Mouse (Mus musculus) natural killer cell, adult 2 months (primary cell): ENCODE measurements at regions not wholly inside any gene's neighbourhood (a gene's known extent, or its start where the extent isn't known, plus 50 kb on each side); places are given as distances from the start of the nearest gene placed in this dataset.

Experiments
- DNase-seq, 2 experiments: peaks; one replicate each; pipeline ENCODE4 v3.0.0; 2022; ENCODE audit warnings: low spot score in 2 of 2

DNA sequence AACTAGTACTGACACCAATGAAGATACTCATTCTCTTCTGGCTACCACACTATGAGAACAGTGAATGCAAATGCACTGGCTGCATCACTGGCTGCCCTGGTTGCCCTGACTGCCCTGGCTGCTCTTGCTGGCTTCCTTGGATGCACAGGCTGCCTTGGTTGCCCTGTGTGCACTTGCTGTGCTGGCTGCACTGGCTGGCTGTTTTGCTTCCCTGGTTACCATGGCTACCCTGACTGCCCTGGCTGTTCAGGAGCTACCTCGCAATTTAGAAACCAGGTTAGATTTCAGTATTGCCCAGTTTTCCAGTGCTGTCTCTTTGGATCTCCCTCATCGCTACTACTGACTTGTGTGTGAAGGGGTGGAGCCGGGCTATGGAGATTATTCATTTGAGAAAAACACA is 175.7 kb downstream of the Fat4 start:
- no peak for DNase-seq

GRCm38 (mm10) chr3:39065457-39065856 is 178.7 kb downstream of the Fat4 start:
- no peak for DNase-seq

- DNase-seq: no peak
These were observed 182.3 kb downstream of the Fat4 start for GRCm38 (mm10) chr3:39069011-39069410.

DNA sequence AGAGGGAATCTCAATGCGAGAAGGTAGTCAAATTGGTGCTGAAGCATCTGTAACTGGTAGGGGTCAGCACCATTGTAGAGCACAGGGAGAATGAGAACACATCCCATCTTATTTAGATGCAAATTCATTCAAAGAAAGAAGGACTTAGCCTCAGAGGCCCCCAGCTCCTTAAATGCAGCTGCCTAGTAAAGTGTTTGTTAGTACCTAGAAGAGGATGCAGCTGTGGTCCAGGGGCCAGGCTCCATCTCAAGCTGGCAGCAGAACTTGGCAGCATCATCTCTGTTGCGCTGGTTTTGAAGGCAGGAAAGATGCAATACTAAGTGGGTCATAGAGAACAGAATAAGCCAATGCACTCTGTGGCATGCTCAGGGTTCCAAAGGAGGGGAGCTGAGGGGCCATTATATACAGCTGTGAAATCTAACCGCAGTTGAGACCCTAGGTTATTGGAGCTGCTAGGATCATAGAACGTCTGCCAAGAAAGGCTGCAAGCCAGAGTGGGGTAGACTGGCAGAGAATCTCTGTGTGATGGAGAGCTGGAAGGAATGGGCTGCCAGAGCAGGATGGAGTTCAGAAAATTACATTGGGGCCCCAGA is 196.0 kb downstream of the Fat4 start:
- DNase-seq: no peak

DNA sequence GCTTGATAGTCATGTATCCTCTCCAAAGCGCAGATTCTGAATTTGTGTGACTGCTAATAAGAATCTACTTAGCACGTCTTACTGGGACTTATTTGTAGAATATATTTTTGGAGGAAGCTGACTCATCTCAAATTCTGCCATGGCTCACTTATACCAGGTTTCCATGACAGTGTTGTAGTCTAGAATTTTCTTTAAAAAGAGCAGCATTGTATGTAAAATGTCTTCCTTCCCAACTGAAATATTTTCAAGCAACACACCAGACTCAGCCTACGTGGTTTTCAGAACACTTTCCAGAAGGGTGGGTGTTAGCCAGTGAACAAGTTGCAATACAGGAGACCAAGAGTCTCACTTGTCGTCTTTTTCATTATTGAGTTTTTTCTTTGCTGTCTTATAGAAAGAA is 202.2 kb downstream of the Fat4 start:
- no peak for DNase-seq

DNA sequence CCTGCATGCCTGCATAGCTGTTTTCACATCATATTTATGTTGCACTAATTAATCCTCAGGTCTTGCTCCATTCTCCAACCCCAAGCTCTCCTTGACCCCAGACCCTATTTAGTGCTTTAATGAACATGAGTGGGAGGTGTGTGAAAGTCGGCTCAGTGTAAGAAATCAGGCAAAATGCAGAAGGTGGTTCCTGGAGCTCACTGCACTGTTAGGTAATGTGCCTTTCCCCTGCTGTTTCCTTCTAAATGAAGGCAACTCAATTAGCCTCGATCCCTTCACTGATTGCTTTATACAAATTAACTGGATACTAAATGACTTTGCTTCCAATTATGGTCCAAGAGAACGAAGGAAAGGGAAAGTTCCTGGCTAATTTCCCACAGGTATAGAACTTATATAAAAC is 215.6 kb downstream of the Fat4 start:
- no peak for DNase-seq

- DNase-seq: no peak
These were observed 223.1 kb downstream of the Fat4 start for GRCm38 (mm10) chr3:39109756-39110392.

DNA sequence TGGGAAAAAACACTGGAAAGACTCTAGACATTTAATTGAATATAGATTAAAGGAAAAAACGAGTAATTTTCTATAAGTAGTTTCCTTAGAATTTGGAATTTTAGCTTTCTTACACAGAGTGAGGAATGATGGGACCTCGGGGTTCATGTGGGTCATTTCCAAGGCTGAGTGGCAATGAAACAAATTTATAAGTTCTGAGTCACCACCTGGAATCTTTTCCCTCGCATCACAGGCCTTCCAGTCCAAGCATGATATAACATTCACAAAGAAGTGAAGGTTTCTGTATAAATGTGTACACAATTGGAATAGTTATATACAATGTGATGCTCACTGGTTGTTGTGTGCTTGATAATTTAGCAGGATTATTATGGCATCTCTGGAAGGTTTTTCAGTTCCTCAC is 227.3 kb downstream of the Fat4 start:
- no peak for DNase-seq

DNA sequence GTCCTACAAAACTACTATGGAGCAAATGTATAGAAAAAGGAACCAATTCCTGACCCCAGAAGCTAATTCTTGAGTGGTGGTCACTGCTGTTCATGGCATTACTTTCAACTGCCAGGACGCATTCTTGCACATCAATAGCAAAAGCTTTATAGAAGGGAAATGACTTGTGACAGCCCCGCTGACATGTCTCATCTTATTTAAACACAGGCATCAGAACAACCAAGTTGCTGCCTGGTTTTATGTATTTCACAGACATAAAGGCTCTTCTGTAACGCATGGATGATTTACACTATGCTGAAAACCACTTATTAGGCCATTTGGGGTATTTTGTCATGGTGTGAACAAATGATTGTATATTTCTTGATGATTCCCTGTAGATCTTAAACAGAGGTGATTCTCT is 228.1 kb downstream of the Fat4 start:
- no peak for DNase-seq

DNA sequence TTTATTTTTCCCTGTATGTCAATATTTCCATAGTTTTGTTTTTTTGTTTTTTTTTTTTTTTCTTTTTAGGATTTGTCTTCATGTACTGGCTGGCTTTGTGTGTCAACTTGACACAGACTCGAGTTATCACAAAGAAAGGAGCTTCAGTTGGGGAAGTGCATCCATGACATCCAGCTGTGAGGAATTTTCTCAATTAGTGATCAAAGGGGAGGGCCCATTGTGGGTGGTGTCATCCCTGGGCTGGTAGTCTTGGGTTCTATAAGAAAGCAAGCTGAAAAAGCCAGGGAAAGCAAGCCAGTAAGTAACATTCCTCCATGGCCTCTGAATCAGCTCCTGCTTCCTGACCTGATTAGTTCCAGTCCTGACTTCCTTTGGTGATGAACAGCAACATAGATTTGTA is 228.7 kb downstream of the Fat4 start:
- no peak for DNase-seq

GRCm38 (mm10) chr3:39122250-39122649 is 235.5 kb downstream of the Fat4 start:
- no peak for DNase-seq

DNA sequence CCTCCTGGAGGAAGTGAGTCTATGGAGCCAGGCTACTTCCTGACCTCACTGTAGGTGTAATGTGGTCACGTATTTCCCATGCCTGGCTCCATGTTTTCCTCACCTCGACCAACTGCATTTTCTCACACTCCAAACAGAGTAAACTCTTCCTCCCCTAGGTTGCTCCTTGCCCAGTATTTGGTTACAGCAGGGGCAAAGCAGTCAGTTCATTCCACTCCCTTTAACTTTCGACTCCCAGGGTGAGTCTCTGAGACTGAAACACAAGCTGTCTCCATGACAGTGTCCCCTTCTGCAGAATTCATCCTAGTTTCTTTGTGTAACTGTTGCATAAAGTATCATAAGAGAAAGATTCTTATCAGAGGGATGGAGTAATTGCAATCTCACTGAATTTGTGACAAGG is 243.8 kb downstream of the Fat4 start:
- no peak for DNase-seq

DNA sequence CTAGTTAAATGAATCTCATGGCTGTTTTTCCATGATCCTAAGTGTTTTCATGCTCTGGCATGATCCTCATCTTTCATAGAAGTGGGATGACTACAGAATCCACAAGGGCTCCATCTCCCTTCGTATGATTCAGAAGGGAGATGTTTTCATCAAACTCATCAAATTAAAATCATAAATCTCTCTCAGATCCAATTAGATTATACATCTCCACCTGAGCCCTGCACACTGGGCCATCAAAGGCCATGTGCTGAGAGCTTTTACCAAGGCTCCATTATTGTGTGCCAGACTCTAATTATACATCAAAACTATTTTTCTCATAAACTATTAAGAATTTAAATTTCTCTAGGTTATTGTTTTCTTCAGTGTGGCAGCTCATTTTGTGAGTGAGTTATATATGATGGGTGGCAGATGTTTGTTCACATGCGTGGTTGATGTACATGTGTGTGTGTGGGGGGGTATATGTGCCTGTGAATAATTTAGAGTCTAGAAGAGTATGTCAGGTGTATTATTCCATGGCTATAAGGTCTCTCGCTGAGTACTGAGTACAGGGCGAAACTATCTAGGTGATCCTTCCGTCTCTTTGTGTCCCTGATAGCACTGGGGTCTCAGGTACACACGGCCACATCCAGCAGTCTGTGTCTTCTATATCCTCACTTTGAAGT is 278.4 kb downstream of the Fat4 start:
- DNase-seq: no peak

GRCm38 (mm10) chr3:39182646-39183045 is 295.9 kb downstream of the Fat4 start:
- no peak for DNase-seq

GRCm38 (mm10) chr3:39195102-39195501 is 308.4 kb downstream of the Fat4 start:
- no peak for DNase-seq

DNA sequence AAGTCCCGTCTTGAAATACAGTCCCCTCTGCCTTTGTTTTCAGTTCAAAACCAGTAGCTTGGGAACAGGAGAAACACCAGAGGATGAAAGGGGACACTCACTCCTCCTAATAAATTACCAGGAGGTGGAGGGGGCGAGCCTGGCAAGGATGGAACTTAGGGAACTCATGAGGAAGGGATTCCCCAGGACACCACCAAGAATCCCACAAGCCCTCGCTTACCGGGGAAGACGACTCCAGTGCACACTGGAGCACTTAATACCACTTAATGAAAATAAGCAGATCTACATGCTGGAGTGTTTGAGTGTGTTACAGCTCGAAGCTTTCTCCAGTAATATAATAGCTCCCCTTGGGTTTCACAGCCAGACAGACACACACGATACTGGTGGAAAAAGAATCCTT is 315.9 kb downstream of the Fat4 start:
- no peak for DNase-seq

GRCm38 (mm10) chr3:39208651-39209050 is 321.9 kb downstream of the Fat4 start:
- DNase-seq: no peak

DNA sequence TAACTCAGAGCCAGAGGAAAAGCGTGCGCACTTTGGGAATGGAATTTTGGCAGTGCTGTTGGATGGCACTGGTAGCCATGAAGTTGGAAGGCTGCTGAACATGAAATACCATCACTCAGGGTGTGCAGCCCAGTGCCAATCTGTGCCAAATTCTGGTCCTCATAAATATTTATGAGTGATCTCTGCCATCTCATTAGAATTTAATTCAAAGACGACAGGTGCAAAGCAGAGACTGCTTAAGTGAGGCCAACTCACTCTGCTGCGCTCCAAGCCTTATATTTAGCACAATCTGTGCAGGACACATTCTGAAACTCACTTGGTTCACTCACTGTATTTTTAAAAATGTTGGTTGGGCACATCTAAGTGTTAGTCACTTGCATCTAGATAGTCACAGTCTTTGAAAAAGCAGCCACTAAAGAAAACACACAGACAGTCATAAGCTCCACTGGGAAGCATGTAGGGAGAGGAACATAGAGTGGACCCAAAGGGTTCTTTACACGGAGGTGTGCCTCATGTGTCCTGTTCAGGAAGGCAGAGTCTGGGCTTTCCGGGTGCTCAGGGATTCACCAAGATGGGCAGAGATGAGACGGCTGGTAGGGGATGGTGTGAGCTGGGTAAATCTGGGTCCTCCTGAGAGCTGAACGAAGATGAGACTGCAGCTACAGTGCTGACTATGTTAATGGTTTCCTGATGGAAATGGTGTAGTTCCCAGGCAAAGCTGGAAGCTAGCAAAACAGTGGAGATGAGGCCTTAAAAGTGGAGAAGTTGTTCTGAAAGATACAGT is 322.8 kb downstream of the Fat4 start:
- DNase-seq: no peak

DNA sequence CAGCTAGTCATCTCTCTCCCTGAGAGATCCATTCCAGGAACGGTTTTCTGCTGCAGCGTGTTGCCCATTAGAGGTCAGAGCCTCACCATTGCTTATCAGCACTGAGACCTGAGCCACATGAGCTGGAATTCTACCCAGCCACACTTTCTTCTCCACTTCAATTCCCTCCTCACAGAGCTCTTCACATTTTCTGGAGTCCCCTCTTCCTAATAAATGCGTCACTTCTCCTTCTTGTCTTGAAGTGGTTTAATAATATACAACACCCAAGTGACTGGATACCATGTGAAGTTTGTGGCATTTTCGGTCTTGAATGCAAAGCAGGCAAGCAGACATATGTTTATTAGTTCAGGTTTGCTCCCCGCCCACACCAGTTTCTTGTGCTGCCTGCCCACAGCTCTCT is 324.9 kb downstream of the Fat4 start:
- no peak for DNase-seq

GRCm38 (mm10) chr3:39220011-39220706 is 333.4 kb downstream of the Fat4 start:
- no peak for DNase-seq

DNA sequence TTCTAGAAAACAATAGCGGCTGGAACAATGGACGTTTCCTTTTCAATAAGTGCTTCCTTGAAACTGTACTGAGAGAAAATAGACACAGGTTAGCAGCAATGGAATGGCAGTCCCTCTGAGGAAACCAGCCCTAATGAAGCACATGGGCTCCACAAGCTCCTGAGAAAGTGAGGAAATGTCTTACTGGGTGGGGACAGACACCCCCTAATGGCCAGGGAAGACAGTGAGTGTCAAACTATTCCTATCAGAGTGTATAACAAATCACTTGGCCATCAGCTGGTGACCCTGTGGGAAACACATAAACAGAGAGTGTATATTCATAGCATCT is 333.9 kb downstream of the Fat4 start:
- DNase-seq: no peak

- no peak for DNase-seq
These were observed 335.3 kb downstream of the Fat4 start for GRCm38 (mm10) chr3:39222059-39222458.
